Mouse (Mus musculus) ZHBTc4 (cell line): Measurements from ENCODE around the gene Six4.
"Not testable (repeated sequence)": the region's sequence is repeated elsewhere in the genome, so short reads cannot be mapped to it uniquely, and the experiment has no call there.

Experiments
- DNase-seq: peaks from one replicate; pipeline ENCODE4 v3.0.0-alpha.2; 2011; ENCODE audit warnings: low read depth, low spot score

The Six4 gene

GRCm38 (mm10) chr12:73113196-73113595, at the start of gene Six4:
Six4 (minus strand) TSS chr12:73113456.
- DNase-seq: peak; percentile 94

- no peak for DNase-seq
These were observed 49.3 kb upstream of the Six4 start for GRCm38 (mm10) chr12:73162408-73163181.

GRCm38 (mm10) chr12:73160341-73160740, 47.1 kb upstream of the Six4 start:
- DNase-seq: no peak

GRCm38 (mm10) chr12:73154150-73154549, 40.9 kb upstream of the Six4 start:
- no peak for DNase-seq

- not testable (repeated sequence) for DNase-seq
These were observed 37.8 kb upstream of the Six4 start for GRCm38 (mm10) chr12:73151038-73151437.

GRCm38 (mm10) chr12:73147236-73147635, 34.0 kb upstream of the Six4 start:
- DNase-seq: no peak

- DNase-seq: no peak
These were observed 27.5 kb upstream of the Six4 start for GRCm38 (mm10) chr12:73140732-73141131.

GRCm38 (mm10) chr12:73125250-73125649, 12.0 kb upstream of the Six4 start:
- DNase-seq: no peak

GRCm38 (mm10) chr12:73123093-73124041, 10.1 kb upstream of the Six4 start, which contains the start of gene Mnat1:
Mnat1 (plus strand) TSS chr12:73123717.
- DNase-seq: peak; percentile 92

GRCm38 (mm10) chr12:73112326-73113087, 749 bp downstream of the Six4 start:
- DNase-seq: peak; percentile 65

- peak; percentile 52 for DNase-seq
These were observed 1.5 kb downstream of the Six4 start for GRCm38 (mm10) chr12:73111561-73112325.

GRCm38 (mm10) chr12:73110431-73111111, 2.7 kb downstream of the Six4 start:
- DNase-seq: peak; percentile 62

- no peak for DNase-seq
These were observed 5.4 kb downstream of the Six4 start for GRCm38 (mm10) chr12:73107821-73108220.

- DNase-seq: peak; percentile 55
These were observed 9.5 kb downstream of the Six4 start for GRCm38 (mm10) chr12:73103713-73104112.

GRCm38 (mm10) chr12:73098593-73098992, 14.7 kb downstream of the Six4 start:
- no peak for DNase-seq

- peak; percentile 61 for DNase-seq
These were observed 17.1 kb downstream of the Six4 start for GRCm38 (mm10) chr12:73096177-73096576.

- DNase-seq: no peak
These were observed 18.7 kb downstream of the Six4 start for GRCm38 (mm10) chr12:73094605-73095004.

- no peak for DNase-seq
These were observed 19.1 kb downstream of the Six4 start for GRCm38 (mm10) chr12:73094189-73094588.

- no peak for DNase-seq
These were observed 22.5 kb downstream of the Six4 start for GRCm38 (mm10) chr12:73090672-73091335.

GRCm38 (mm10) chr12:73088911-73089310, 24.3 kb downstream of the Six4 start:
- peak; percentile 84 for DNase-seq
